Mouse (Mus musculus) limb, embryonic 10.5 days (tissue): ENCODE measurements at regions not wholly inside any gene's neighbourhood (a gene's known extent, or its start where the extent isn't known, plus 50 kb on each side); places are given as distances from the start of the nearest gene placed in this dataset.

Experiments used
- DNase-seq: peaks from one replicate; pipeline ENCODE4 v3.0.0-alpha.2; 2017; ENCODE audit warnings: low spot score
- H3K27ac ChIP-seq: fragments of 300-500 bp; sonication (generic); 2 replicates; pipeline ENCODE4 v1.5.1; 2016; ENCODE audit warnings: mild to moderate bottlenecking
- H3K27me3 ChIP-seq: fragments of 300-500 bp; sonication (generic); 2 replicates; pipeline ENCODE4 v1.6.1; 2016; ENCODE audit warnings: low read depth, mild to moderate bottlenecking; ENCODE audit not compliant: poor library complexity, severe bottlenecking
- H3K36me3 ChIP-seq: fragments of 300-500 bp; sonication (generic); 2 replicates; pipeline ENCODE4 v1.6.1; 2016; ENCODE audit warnings: mild to moderate bottlenecking, moderate library complexity
- H3K4me1 ChIP-seq: fragments of 300-500 bp; sonication (generic); 2 replicates; pipeline ENCODE4 v1.6.1; 2016
- H3K4me3 ChIP-seq: fragments of 300-500 bp; sonication (generic); 2 replicates; pipeline ENCODE4 v1.5.1; 2016; ENCODE audit warnings: mild to moderate bottlenecking, moderate library complexity
- H3K9me3 ChIP-seq: fragments of 300-500 bp; sonication (generic); replicated peaks from 2 replicates; pipeline ENCODE4 v1.6.1; 2016; ENCODE audit warnings: mild to moderate bottlenecking
- WGBS: fragments of 180-500 bp; shearing (Covaris S2); methylation state at CpG from one replicate; pipeline ENCODE4 v1.1.7; 2016; 5-methylcytosine and 5-hydroxymethylcytosine counted together

DNA sequence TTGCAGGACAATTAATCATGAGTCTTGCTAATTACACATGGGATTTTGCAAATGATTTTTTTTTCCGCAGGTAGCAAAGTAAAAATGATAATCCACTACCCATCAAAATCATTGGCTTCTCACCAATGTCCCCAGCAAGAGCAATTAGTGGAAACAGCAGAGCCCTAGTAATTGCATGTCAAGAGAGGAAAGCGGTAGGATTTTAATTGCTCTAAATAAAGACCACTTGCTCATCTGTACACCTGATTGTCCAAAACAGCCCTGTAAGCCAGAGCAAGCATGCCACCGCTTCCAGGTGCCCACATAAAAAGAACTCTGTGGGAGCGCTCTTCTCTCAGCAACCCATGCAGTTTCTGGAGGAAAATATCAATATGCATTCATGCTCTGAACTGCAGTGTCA lies 306.5 kb upstream of the Hnrnpa3 start:
- H3K9me3 ChIP-seq: no peaks in the 10 kb centered on the region
- peak overlapping the region; percentile 76; the same call in 1 of the 2 replicates for H3K27ac ChIP-seq
- DNase-seq: no peak
- H3K27me3 ChIP-seq: no peaks in the 10 kb centered on the region
- no peaks in the 10 kb centered on the region for H3K36me3 ChIP-seq
- H3K4me1 ChIP-seq: peaks cover 85% of the 10 kb centered on the region
- 69% methylated on average over 4 of the region's 4 CpGs for WGBS
- H3K4me3 ChIP-seq: no peak overlapping the region

DNA sequence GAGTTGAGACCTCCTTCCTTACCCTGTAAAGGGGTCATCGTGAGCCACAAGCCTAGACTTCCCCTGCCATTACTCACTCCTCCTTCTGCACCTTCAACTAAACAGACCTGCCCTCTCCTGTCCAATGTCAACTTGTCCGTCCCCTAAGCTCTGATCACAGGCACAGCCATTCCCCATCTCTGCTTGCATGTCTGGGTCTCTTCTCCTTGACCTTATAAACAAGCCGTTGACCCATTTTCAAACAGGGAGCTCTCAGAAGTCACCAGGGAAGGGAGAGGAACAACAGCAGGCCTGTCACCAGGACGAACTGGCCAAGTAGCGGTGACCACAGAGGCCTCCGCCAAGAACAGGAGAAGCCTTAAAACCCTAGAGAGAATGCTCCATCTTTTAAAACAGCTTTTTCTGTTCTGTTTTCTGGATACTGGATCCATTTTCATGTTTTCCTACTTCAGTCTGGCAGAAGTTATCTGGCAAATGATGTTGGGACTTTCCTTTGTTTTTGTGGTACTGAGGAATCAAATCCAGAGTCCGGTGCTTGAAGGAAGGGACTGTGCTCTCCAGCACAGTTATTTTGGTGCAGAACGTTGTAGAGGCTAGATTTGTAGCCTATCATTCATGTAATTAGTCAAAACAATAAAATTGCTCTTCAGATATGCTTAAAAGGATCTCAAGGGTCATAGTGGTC lies 302.2 kb upstream of the Hnrnpa3 start:
- WGBS: 68% methylated on average over 8 of the region's 8 CpGs
- Histone ChIP-seq H3K27me3 (no peaks in the 10 kb centered on the region), H3K27ac (peak overlapping the region; percentile 65)

DNA sequence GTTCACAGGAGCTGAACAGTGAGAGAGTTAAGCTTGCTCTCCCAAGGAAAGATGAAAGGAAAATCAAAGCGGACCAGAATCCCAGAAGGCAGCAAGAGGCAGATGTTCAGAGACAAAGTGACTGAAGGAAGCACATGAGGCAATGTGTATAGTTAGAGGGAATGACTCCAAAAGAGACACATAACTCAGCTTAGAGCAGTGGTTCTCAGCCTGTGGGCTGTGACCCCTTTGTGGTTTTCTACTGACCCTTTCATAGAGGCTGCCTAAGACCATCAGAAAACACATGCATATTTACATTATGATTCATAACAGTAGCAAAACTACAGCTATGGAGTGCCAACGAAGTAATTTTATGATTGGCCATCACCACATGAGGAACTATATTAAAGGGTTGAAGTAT lies 301.5 kb upstream of the Hnrnpa3 start:
- no peak overlapping the region for H3K27ac ChIP-seq
- 73% methylated on average over 2 of the region's 2 CpGs for WGBS
- H3K27me3 ChIP-seq: no peaks in the 10 kb centered on the region
- H3K4me3 ChIP-seq: no peak overlapping the region
- H3K9me3 ChIP-seq: no peaks in the 10 kb centered on the region
- H3K36me3 ChIP-seq: no peaks in the 10 kb centered on the region
- H3K4me1 ChIP-seq: peaks cover 42% of the 10 kb centered on the region
- DNase-seq: no peak

More for the DNA sequence above, 302.2 kb upstream of the Hnrnpa3 start:
- Histone ChIP-seq H3K36me3 (no peaks in the 10 kb centered on the region), H3K9me3 (no peaks in the 10 kb centered on the region), H3K4me3 (no peak overlapping the region), H3K4me1 (peaks cover 48% of the 10 kb centered on the region)
- DNase-seq: no peak

DNA sequence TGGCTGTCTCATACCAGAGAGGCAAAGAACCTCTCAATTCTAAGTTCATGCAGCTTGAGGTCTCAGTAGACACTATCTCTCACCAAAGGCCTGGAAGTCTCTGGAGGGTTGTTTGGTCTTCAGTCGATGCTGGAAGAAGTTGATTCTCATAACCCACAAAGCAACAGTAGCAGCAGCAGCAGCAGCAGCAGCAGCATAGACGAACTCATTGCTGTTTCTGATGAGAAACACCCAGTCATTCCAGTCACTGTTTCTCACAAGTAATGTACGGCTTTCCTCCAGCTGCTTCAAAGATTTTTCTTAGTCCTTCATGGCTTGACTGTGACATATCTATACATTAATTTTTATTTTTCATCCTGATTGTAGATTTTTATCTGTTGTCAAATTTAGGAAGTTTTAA lies 298.1 kb upstream of the Hnrnpa3 start:
- DNase-seq: no peak
- H3K36me3 ChIP-seq: no peaks in the 10 kb centered on the region

DNA sequence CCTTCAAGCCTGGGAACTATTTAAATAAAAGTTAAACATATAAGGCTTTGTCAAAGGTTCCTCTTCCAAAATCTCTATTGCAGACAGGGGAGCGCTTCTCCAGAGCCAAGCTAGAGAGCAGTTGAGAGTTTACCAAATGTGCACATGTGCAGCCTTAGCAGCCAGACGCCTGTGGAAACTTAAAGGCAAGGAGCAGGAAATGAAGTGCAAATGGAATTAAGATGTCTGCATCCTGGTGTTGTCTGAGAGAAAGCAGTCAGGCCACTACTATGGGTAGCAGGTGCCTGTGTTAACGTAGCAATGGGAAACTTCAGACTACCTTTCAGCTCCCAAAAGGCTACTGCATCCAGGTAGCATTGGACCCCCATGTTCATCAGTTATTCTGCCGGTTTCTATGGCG lies 282.4 kb upstream of the Hnrnpa3 start:
- peak; percentile 55 for DNase-seq
- no peaks in the 10 kb centered on the region for H3K36me3 ChIP-seq
- peak overlapping the region; percentile 70 for H3K27ac ChIP-seq
- no peaks in the 10 kb centered on the region for H3K9me3 ChIP-seq
- H3K27me3 ChIP-seq: no peaks in the 10 kb centered on the region
- H3K4me1 ChIP-seq: peaks cover 31% of the 10 kb centered on the region
- no peak overlapping the region for H3K4me3 ChIP-seq
- WGBS: 63% methylated on average over 5 of the region's 5 CpGs

More for the DNA sequence above, 298.1 kb upstream of the Hnrnpa3 start:
- WGBS: 86% methylated on average over 3 of the region's 3 CpGs
- H3K4me3 ChIP-seq: no peak overlapping the region
- peaks cover 29% of the 10 kb centered on the region for H3K4me1 ChIP-seq
- H3K27ac ChIP-seq: no peak overlapping the region
- no peaks in the 10 kb centered on the region for H3K27me3 ChIP-seq
- no peaks in the 10 kb centered on the region for H3K9me3 ChIP-seq

DNA sequence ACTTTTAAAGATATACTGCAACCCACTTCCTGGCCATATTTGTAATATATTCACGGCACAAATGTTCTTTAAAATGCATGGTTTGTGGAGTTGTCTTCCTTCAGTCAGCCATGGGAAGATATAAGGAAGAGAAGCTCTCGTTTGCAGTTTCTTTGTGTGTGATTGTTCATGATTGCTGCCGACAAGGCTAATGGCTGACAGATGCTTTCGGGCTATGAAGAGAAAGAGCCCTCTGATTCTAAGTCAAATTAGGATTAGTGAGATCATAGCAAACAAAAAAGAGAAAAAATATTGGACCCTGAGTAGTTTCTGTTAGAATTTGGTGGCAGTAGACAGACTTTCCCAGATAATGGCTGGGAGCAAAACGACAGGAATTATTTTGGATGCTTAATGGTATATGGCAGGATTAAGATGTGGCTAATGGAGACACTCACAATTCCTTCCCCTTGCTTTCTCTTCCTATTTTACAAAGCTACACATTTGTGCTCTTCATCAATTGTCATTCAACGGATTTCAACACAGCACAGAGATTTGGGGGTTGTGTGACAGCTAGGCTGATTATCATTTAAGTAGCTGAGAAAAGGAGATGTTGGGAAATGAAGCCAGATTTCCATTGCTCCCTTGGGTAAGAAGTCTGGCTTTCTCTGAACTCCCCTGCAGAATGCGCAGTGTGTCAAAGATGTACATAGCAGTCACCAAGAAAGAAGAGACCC lies 273.4 kb upstream of the Hnrnpa3 start:
- Histone ChIP-seq H3K9me3 (no peaks in the 10 kb centered on the region), H3K4me3 (no peak overlapping the region), H3K36me3 (no peaks in the 10 kb centered on the region), H3K27ac (peak overlapping the region; percentile 43; the same call in 1 of the 2 replicates), H3K27me3 (no peaks in the 10 kb centered on the region), H3K4me1 (peaks cover 35% of the 10 kb centered on the region)
- DNase-seq: no peak
- WGBS: 53% methylated on average over 7 of the region's 7 CpGs

DNA sequence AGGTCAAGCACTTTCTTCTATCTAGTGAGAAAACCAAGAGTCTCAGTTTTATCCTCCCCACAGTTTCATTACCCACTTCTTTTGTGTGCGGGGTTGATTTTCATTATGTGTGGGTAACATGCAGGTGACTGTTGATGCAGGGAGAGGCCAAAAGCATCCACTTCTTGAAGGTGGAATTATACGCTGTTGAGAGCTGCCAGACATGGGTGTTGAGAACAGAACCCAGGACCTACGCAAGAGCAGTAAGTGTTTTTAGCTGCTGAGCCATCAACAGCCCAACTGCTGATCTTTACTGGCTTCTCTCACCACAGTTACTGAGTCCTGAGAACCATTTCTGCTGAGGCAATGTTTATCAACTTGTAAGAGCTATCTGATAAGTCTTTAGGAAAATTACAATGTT lies 272.4 kb upstream of the Hnrnpa3 start:
- Histone ChIP-seq H3K9me3 (no peaks in the 10 kb centered on the region), H3K36me3 (no peaks in the 10 kb centered on the region), H3K4me1 (peaks cover 35% of the 10 kb centered on the region), H3K27me3 (no peaks in the 10 kb centered on the region), H3K4me3 (no peak overlapping the region), H3K27ac (no peak overlapping the region; the same call in 1 of the 2 replicates)
- WGBS: 80% methylated on average over 3 of the region's 3 CpGs
- DNase-seq: no peak

DNA sequence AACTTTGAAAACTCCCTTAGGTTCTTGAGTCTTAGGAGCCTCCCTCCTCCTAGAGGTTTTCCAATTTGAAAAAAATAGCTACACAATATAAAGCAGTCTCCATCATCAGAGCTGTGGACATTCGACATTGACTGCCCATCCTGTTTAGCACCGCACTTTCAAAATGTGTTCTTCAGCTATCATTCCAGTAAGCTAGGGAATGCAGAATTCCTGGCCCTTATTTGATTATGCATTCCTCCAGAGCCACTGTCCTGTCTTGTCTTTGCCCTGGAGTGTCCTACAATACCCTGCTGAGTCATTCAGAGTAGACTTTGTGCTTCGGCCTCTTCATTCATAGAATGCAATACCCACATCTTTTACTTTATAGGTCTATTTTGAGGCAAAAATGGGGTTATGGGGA lies 267.0 kb upstream of the Hnrnpa3 start:
- Histone ChIP-seq H3K4me3 (no peak overlapping the region), H3K27ac (no peak overlapping the region), H3K4me1 (peaks cover 41% of the 10 kb centered on the region), H3K9me3 (no peaks in the 10 kb centered on the region), H3K36me3 (no peaks in the 10 kb centered on the region), H3K27me3 (no peaks in the 10 kb centered on the region)
- no peak for DNase-seq
- 94% methylated on average over 3 of the region's 3 CpGs for WGBS

DNA sequence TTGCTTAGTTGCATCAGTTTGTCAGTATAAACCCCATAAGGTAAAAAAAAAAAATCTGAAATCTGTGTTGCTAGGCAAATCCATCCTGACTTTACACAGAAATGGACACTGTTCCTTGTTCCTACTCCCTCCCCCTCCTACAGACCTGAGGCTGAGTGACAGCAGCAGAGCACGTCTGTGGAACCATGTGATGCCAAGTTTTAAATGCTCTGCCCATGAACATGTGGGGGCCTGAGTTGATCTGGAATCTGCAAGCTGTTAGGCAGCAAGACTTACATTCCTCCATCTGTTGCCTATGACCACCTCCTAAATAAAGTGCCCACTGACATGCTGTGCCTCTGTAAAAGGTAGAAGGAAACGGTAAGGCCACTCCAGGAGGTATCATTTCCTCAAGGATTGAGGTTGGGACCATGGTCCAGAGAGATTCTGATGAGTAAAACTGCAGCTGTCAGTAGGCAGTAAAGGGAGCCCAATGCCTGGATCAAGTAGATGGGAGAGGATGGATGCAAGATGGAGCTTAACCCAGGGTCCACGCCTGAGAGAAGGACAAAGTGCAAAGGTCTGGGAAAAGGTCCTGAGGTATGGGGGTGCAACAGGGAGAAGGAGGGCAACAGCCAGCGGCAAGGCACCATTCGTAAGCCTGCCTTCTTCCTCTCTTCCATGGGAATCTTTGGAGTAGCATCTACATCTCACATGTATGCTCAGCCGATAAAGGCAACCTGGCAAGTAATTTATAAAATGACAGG lies 264.0 kb upstream of the Hnrnpa3 start:
- 62% methylated on average over 6 of the region's 6 CpGs for WGBS
- Histone ChIP-seq H3K4me1 (peaks cover 30% of the 10 kb centered on the region), H3K36me3 (no peaks in the 10 kb centered on the region), H3K9me3 (no peaks in the 10 kb centered on the region), H3K27ac (peak overlapping the region; percentile 56; the same call in 1 of the 2 replicates), H3K27me3 (no peaks in the 10 kb centered on the region), H3K4me3 (no peak overlapping the region)
- DNase-seq: no peak

DNA sequence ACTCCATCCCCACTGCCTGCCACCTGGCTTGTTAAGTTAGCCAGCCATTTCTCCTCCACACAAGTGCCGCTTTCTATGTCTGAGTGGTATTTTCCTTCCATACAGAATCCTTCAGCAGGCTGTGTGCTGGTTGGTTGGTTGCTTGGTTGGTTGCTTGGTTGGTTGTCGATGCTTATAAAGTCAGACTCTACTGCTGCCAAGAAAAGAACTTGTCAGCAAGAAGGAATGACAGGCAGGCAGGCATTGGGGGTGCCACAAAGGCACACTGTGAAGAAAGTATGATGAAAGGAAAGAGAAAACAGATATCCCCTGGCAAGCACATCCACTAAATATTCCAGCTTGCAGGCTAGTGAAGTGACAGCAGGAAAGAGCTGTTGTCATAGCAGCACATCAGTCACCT lies 263.0 kb upstream of the Hnrnpa3 start:
- Histone ChIP-seq H3K9me3 (no peaks in the 10 kb centered on the region), H3K4me1 (peaks cover 38% of the 10 kb centered on the region), H3K36me3 (no peaks in the 10 kb centered on the region), H3K4me3 (no peak overlapping the region), H3K27ac (peak overlapping the region; percentile 56), H3K27me3 (no peaks in the 10 kb centered on the region)
- 84% methylated on average over 2 of the region's 2 CpGs for WGBS
- no peak for DNase-seq

DNA sequence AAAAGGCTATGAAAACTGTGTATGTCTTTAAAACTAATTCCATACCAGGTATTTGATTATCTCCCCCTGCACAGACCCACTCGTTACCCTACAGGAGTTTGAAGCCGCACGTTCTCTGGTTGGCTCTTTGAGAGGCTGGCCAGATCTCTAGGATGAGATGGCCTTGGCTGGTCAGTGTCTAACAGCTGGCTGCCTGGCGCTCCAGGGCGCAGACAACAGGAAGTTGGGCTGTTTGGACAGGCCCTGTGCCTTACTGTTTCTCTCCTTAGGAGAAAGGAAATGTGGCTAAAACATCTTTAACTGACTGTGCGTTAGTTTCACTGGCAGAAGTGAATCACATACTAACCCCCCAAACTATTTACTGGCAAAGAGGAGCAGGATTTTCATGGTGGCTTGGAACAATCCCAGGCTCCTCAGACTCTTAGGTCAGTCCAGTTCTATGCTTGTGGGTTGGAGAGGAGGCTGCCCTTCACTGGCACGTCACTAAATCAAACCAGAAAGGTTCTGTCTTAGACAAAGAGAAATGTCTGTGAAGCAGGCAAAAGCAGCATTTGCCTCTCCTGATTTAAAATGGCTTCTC lies 258.7 kb upstream of the Hnrnpa3 start:
- Histone ChIP-seq H3K27me3 (no peaks in the 10 kb centered on the region), H3K9me3 (no peaks in the 10 kb centered on the region), H3K4me1 (peaks cover 31% of the 10 kb centered on the region), H3K4me3 (no peak overlapping the region), H3K36me3 (no peaks in the 10 kb centered on the region), H3K27ac (peak overlapping the region; percentile 56)
- DNase-seq: no peak
- 78% methylated on average over 7 of the region's 7 CpGs for WGBS

DNA sequence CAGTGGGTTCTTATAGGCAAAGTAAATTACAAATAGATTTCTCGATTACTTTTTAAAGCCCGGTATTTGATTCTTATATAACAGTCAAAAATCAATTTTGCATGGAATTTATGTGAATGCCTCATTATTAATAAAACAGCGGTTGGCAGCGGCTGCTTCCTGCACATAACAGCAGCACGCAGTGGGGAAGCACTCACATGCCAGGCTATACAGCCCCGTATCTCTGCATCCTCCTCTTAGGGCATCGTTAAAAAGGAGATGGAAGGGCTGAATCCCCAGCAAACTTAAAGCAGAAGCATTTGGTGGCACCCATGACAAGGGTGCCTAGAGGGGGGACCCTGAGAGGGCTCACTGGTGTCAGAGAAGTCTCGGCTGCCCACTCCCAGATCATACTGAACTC lies 255.3 kb upstream of the Hnrnpa3 start:
- Histone ChIP-seq H3K36me3 (no peaks in the 10 kb centered on the region), H3K4me1 (peaks cover 43% of the 10 kb centered on the region), H3K9me3 (no peaks in the 10 kb centered on the region), H3K4me3 (no peak overlapping the region), H3K27me3 (no peaks in the 10 kb centered on the region), H3K27ac (0 out of 2 replicates have a peak overlapping the region, but pooled peaks have one; percentile 36)
- WGBS: 83% methylated on average over 8 of the region's 8 CpGs
- no peak for DNase-seq
